Mouse (Mus musculus) hindbrain, embryonic 11.5 days (tissue): ENCODE measurements around the gene Acsf3. TPM values are rescaled to one million over a fixed set of nuclear protein-coding genes. Genes with fewer than 3 reads are reported as not detected.

ENCODE experiments used
- ATAC-seq: fragments of 200-750 bp; cut with Nextera tagmentation; 2 replicates; pipeline ENCODE4 v1.8.0; 2017; ENCODE audit warnings: mild to moderate bottlenecking, moderate TSS enrichment, moderate library complexity; ENCODE audit not compliant: low FRiP score
- DNase-seq: peaks from one replicate; pipeline ENCODE4 v3.0.0-alpha.2; 2015; ENCODE audit warnings: low spot score
- H3K27ac ChIP-seq: fragments of 300-500 bp; sonication (generic); 2 replicates; pipeline ENCODE4 v1.5.1; 2014; ENCODE audit warnings: mild to moderate bottlenecking, low read depth, low read length
- H3K27me3 ChIP-seq: fragments of 300-500 bp; sonication (generic); 2 replicates; pipeline ENCODE4 v1.6.1; 2014; ENCODE audit warnings: mild to moderate bottlenecking, low read length, moderate library complexity, mixed read lengths; ENCODE audit not compliant: control insufficient read depth, insufficient read depth
- H3K36me3 ChIP-seq: fragments of 300-500 bp; sonication (generic); 2 replicates; pipeline ENCODE4 v1.6.1; 2014; ENCODE audit warnings: mild to moderate bottlenecking, low read length, moderate library complexity, mixed read lengths; ENCODE audit not compliant: control insufficient read depth, insufficient read depth
- H3K4me1 ChIP-seq: fragments of 300-500 bp; sonication (generic); replicated peaks from 2 replicates; pipeline ENCODE4 v1.6.1; 2014; ENCODE audit warnings: low read length, mixed read lengths; ENCODE audit not compliant: control insufficient read depth, insufficient read depth
- H3K4me2 ChIP-seq: fragments of 300-500 bp; sonication (generic); replicated peaks from 2 replicates; pipeline ENCODE4 v1.6.1; 2014; ENCODE audit warnings: mild to moderate bottlenecking, low read depth, low read length
- H3K4me3 ChIP-seq: fragments of 300-500 bp; sonication (generic); 2 replicates; pipeline ENCODE4 v1.5.1; 2014; ENCODE audit warnings: low read depth, low read length
- H3K9ac ChIP-seq: fragments of 300-500 bp; sonication (generic); 2 replicates; pipeline ENCODE4 v1.6.1; 2014; ENCODE audit warnings: low read depth, low read length
- H3K9me3 ChIP-seq: fragments of 300-500 bp; sonication (generic); 2 replicates; pipeline ENCODE4 v1.6.1; 2016; ENCODE audit warnings: low read length; ENCODE audit not compliant: control insufficient read depth
- WGBS: fragments of 180-500 bp; shearing (Covaris S2); extraction: QIAGEN DNeasy Blood & Tissue Kit; methylation state at CpG from one replicate; pipeline ENCODE4 v1.1.7; 2014; 5-methylcytosine and 5-hydroxymethylcytosine counted together
- polyA plus RNA-seq: library from polyadenylated mRNA; unstranded; fragments of >200 nt; fragmentation: Nextera tagmentation; extraction: Ambion mirVana; gene quantifications from 2 replicates; pipeline ENCODE4 v1.2.1, GENCODE M21; 2014

Gene Acsf3
- polyA plus RNA-seq, 1 experiment from 2014 or later: 11.5 TPM

- Histone ChIP-seq H3K36me3 (no peaks in the 10 kb centered on the region), H3K4me3 (no peak overlapping the region)
- WGBS: 92% methylated on average over 5 of the region's 5 CpGs
Measured at GRCm38 (mm10) chr8:122789796-122790195, 14.5 kb downstream of the Acsf3 start.

GRCm38 (mm10) chr8:122793375-122794174 lies 18.3 kb downstream of the Acsf3 start:
- peak overlapping the region; percentile 17; the same call in 1 of the 2 replicates for H3K9ac ChIP-seq
- ATAC-seq: 0 out of 2 replicates have a peak, but pooled peaks have one; percentile 25

More at GRCm38 (mm10) chr8:122789796-122790195, 14.5 kb downstream of the Acsf3 start:
- 0 out of 2 replicates have a peak, but pooled peaks cover 2% of the 10 kb centered on the region for H3K4me1 ChIP-seq
- no peak for DNase-seq
- H3K27me3 ChIP-seq: no peaks in the 10 kb centered on the region
- H3K9me3 ChIP-seq: no peaks in the 10 kb centered on the region
- H3K4me2 ChIP-seq: no peak overlapping the region
- no peak for ATAC-seq
- no peak overlapping the region for H3K9ac ChIP-seq
- no peak overlapping the region for H3K27ac ChIP-seq

GRCm38 (mm10) chr8:122794175-122794454 lies 18.8 kb downstream of the Acsf3 start:
- Histone ChIP-seq H3K27ac (peak overlapping the region; percentile 72), H3K9ac (no peak overlapping the region; the same call in 1 of the 2 replicates), H3K4me1 (0 out of 2 replicates have a peak, but pooled peaks cover 2% of the 10 kb centered on the region), H3K9me3 (no peaks in the 10 kb centered on the region), H3K27me3 (no peaks in the 10 kb centered on the region), H3K4me3 (no peak overlapping the region), H3K4me2 (no peak overlapping the region), H3K36me3 (no peaks in the 10 kb centered on the region)
- 81% methylated on average over 5 of the region's 5 CpGs for WGBS
- DNase-seq: no peak
- no peak for ATAC-seq

More at GRCm38 (mm10) chr8:122793375-122794174, 18.3 kb downstream of the Acsf3 start:
- no peak for DNase-seq
- peak overlapping the region; percentile 72 for H3K27ac ChIP-seq
- H3K36me3 ChIP-seq: no peaks in the 10 kb centered on the region
- H3K4me1 ChIP-seq: 0 out of 2 replicates have a peak, but pooled peaks cover 2% of the 10 kb centered on the region
- WGBS: 80% methylated on average over 18 of the region's 18 CpGs
- no peak overlapping the region for H3K4me3 ChIP-seq
- H3K27me3 ChIP-seq: no peaks in the 10 kb centered on the region
- H3K9me3 ChIP-seq: no peaks in the 10 kb centered on the region
- no peak overlapping the region for H3K4me2 ChIP-seq

- DNase-seq (peak; percentile 60), ATAC-seq (peak; percentile 89)
- Histone ChIP-seq H3K27ac (peak overlapping the region; percentile 78), H3K4me3 (no peak overlapping the region), H3K36me3 (no peaks in the 10 kb centered on the region), H3K4me1 (peaks cover 19% of the 10 kb centered on the region), H3K4me2 (no peak overlapping the region), H3K9ac (0 out of 2 replicates have a peak overlapping the region, but pooled peaks have one; percentile 23), H3K27me3 (no peaks in the 10 kb centered on the region), H3K9me3 (no peaks in the 10 kb centered on the region)
- 14% methylated on average over 15 of the region's 15 CpGs for WGBS
Measured at GRCm38 (mm10) chr8:122803906-122804761, 28.8 kb downstream of the Acsf3 start.

GRCm38 (mm10) chr8:122805349-122805748 lies 30.1 kb downstream of the Acsf3 start:
- peaks cover 19% of the 10 kb centered on the region for H3K4me1 ChIP-seq
- no peak overlapping the region for H3K4me2 ChIP-seq
- no peaks in the 10 kb centered on the region for H3K36me3 ChIP-seq
- ATAC-seq (no peak), DNase-seq (no peak)
- 0 out of 2 replicates have a peak overlapping the region, but pooled peaks have one; percentile 3 for H3K9ac ChIP-seq
- no peaks in the 10 kb centered on the region for H3K9me3 ChIP-seq
- H3K27ac ChIP-seq: no peak overlapping the region
- no peaks in the 10 kb centered on the region for H3K27me3 ChIP-seq
- H3K4me3 ChIP-seq: no peak overlapping the region
- WGBS: 30% methylated on average over 3 of the region's 3 CpGs

- Histone ChIP-seq H3K9me3 (no peaks in the 10 kb centered on the region), H3K27me3 (no peaks in the 10 kb centered on the region), H3K4me1 (peaks cover 21% of the 10 kb centered on the region), H3K4me3 (no peak overlapping the region), H3K36me3 (no peaks in the 10 kb centered on the region), H3K27ac (peak overlapping the region; percentile 65), H3K9ac (peak overlapping the region; percentile 40; the same call in 1 of the 2 replicates), H3K4me2 (no peak overlapping the region)
- 74% methylated on average over 7 of the region's 7 CpGs for WGBS
- ATAC-seq (no peak), DNase-seq (no peak)
Measured at GRCm38 (mm10) chr8:122806956-122807538, 31.8 kb downstream of the Acsf3 start.

- no peak overlapping the region for H3K9ac ChIP-seq
Measured at GRCm38 (mm10) chr8:122807907-122808306, 32.6 kb downstream of the Acsf3 start.

GRCm38 (mm10) chr8:122810376-122810775 lies 35.1 kb downstream of the Acsf3 start:
- H3K36me3 ChIP-seq: no peaks in the 10 kb centered on the region
- 81% methylated on average over 8 of the region's 8 CpGs for WGBS
- no peaks in the 10 kb centered on the region for H3K27me3 ChIP-seq
- no peak for ATAC-seq
- H3K9ac ChIP-seq: no peak overlapping the region
- DNase-seq: no peak
- 0 out of 2 replicates have a peak overlapping the region, but pooled peaks have one; percentile 64 for H3K27ac ChIP-seq
- H3K4me3 ChIP-seq: no peak overlapping the region
- H3K4me1 ChIP-seq: peaks cover 13% of the 10 kb centered on the region
- no peaks in the 10 kb centered on the region for H3K9me3 ChIP-seq
- H3K4me2 ChIP-seq: no peak overlapping the region

More at GRCm38 (mm10) chr8:122807907-122808306, 32.6 kb downstream of the Acsf3 start:
- DNase-seq: no peak
- H3K27me3 ChIP-seq: no peaks in the 10 kb centered on the region
- peaks cover 21% of the 10 kb centered on the region for H3K4me1 ChIP-seq
- H3K27ac ChIP-seq: no peak overlapping the region
- no peak overlapping the region for H3K4me2 ChIP-seq
- H3K4me3 ChIP-seq: no peak overlapping the region
- 87% methylated on average over 4 of the region's 4 CpGs for WGBS
- H3K36me3 ChIP-seq: no peaks in the 10 kb centered on the region
- ATAC-seq: no peak
- H3K9me3 ChIP-seq: no peaks in the 10 kb centered on the region
